Mouse (Mus musculus): ENCODE measurements around the gene Sh2d6. TPM values are rescaled to one million over a fixed set of nuclear protein-coding genes. Genes with fewer than 3 reads are reported as not detected.
"Not testable (repeated sequence)": the region's sequence is repeated elsewhere in the genome, so short reads cannot be mapped to it uniquely, and the experiment has no call there.

Sh2d6 gene
- polyA plus RNA-seq, 1 experiment from 2014 or later = not detected

GRCm38 (mm10) chr6:72544283-72544987, 22.9 kb upstream of the Sh2d6 start, which contains the start of gene Capg:
TSS of gene Capg (plus strand) at chr6:72544391.
- peak within 1 kb of the TSS; percentile 52; the same call in 1 of the 2 replicates for H3K27ac ChIP-seq (replicated peaks; ENCODE audit: low read depth, low read length)
- no peaks in the 10 kb centered on the region for H3K36me3 ChIP-seq (ENCODE audit: control insufficient read depth, insufficient read depth, low read length)
- H3K4me2 ChIP-seq (ENCODE audit: low read depth, low read length) = peak within 1 kb of the TSS; percentile 52
- 7% methylated on average over 23 of the region's 23 CpGs for WGBS
- DNase-seq (ENCODE audit: low spot score) = peak; percentile 74
- no peaks in the 10 kb centered on the region for H3K4me1 ChIP-seq (ENCODE audit: control insufficient read depth, insufficient read depth, low read length)
- H3K9me3 ChIP-seq (ENCODE audit: control insufficient read depth, low read length) = no peaks in the 10 kb centered on the region
- ATAC-seq (ENCODE audit: low read depth) = peak; percentile 51; the same call in 1 of the 2 replicates
- H3K9ac ChIP-seq (ENCODE audit: low read depth, low read length) = peak within 1 kb of the TSS; percentile 58
- H3K27me3 ChIP-seq (replicated peaks; ENCODE audit: control insufficient read depth, insufficient read depth, low read length) = no peaks in the 10 kb centered on the region
- peak within 1 kb of the TSS; percentile 31 for H3K4me3 ChIP-seq (ENCODE audit: low read depth, low read length)

- H3K27ac ChIP-seq (replicated peaks; ENCODE audit: low read depth, low read length) = 0 out of 2 replicates have a peak overlapping the region, but pooled peaks have one; percentile 6
- no peaks in the 10 kb centered on the region for H3K9me3 ChIP-seq (ENCODE audit: control insufficient read depth, low read length)
- no peak overlapping the region for H3K9ac ChIP-seq (ENCODE audit: low read depth, low read length)
- no peak overlapping the region for H3K4me3 ChIP-seq (ENCODE audit: low read depth, low read length)
- no peaks in the 10 kb centered on the region for H3K36me3 ChIP-seq (ENCODE audit: control insufficient read depth, insufficient read depth, low read length)
- WGBS = 70% methylated on average over 12 of the region's 12 CpGs
- ATAC-seq (ENCODE audit: low read depth) (no peak), DNase-seq (ENCODE audit: low spot score) (peak; percentile 45)
- H3K4me2 ChIP-seq (ENCODE audit: low read depth, low read length) = no peak overlapping the region
- 0 out of 2 replicates have a peak, but pooled peaks cover under 1% of the 10 kb centered on the region for H3K4me1 ChIP-seq (ENCODE audit: control insufficient read depth, insufficient read depth, low read length)
- no peaks in the 10 kb centered on the region for H3K27me3 ChIP-seq (replicated peaks; ENCODE audit: control insufficient read depth, insufficient read depth, low read length)
Measured at GRCm38 (mm10) chr6:72543265-72543850, 21.9 kb upstream of the Sh2d6 start.

- H3K4me2 ChIP-seq (ENCODE audit: low read depth, low read length) = peak overlapping the region; percentile 75
- peaks cover 6% of the 10 kb centered on the region for H3K4me1 ChIP-seq (ENCODE audit: control insufficient read depth, insufficient read depth, low read length)
- WGBS = under 1% methylated on average over 16 of the region's 16 CpGs
- no peak overlapping the region for H3K27ac ChIP-seq (replicated peaks; ENCODE audit: low read depth, low read length)
- peak; percentile 96 for ATAC-seq (ENCODE audit: low read depth)
- H3K9ac ChIP-seq (ENCODE audit: low read depth, low read length) = peak overlapping the region; percentile 63
- DNase-seq (ENCODE audit: low spot score) = peak; percentile 95
- H3K36me3 ChIP-seq (ENCODE audit: control insufficient read depth, insufficient read depth, low read length) = no peaks in the 10 kb centered on the region
- peak overlapping the region; percentile 49 for H3K4me3 ChIP-seq (ENCODE audit: low read depth, low read length)
- H3K27me3 ChIP-seq (replicated peaks; ENCODE audit: control insufficient read depth, insufficient read depth, low read length) = no peaks in the 10 kb centered on the region
- no peaks in the 10 kb centered on the region for H3K9me3 ChIP-seq (ENCODE audit: control insufficient read depth, low read length)
Measured at GRCm38 (mm10) chr6:72538562-72539031, 17.1 kb upstream of the Sh2d6 start.

GRCm38 (mm10) chr6:72537998-72538500, 16.5 kb upstream of the Sh2d6 start:
- WGBS = 38% methylated on average over 10 of the region's 10 CpGs
- Histone ChIP-seq H3K9me3 (ENCODE audit: control insufficient read depth, low read length) (no peaks in the 10 kb centered on the region), H3K27ac (replicated peaks; ENCODE audit: low read depth, low read length) (no peak overlapping the region)

GRCm38 (mm10) chr6:72535165-72535564, 13.7 kb upstream of the Sh2d6 start:
- H3K9me3 ChIP-seq (ENCODE audit: control insufficient read depth, low read length) = no peaks in the 10 kb centered on the region
- no peaks in the 10 kb centered on the region for H3K27me3 ChIP-seq (replicated peaks; ENCODE audit: control insufficient read depth, insufficient read depth, low read length)
- H3K4me3 ChIP-seq (ENCODE audit: low read depth, low read length) = no peak overlapping the region
- peak overlapping the region; percentile 45 for H3K4me2 ChIP-seq (ENCODE audit: low read depth, low read length)
- peak; percentile 81 for DNase-seq (ENCODE audit: low spot score)
- H3K4me1 ChIP-seq (ENCODE audit: control insufficient read depth, insufficient read depth, low read length) = peaks cover 6% of the 10 kb centered on the region
- H3K36me3 ChIP-seq (ENCODE audit: control insufficient read depth, insufficient read depth, low read length) = no peaks in the 10 kb centered on the region
- no peak for ATAC-seq (ENCODE audit: low read depth)
- H3K27ac ChIP-seq (replicated peaks; ENCODE audit: low read depth, low read length) = no peak overlapping the region
- 2% methylated on average over 9 of the region's 9 CpGs for WGBS
- no peak overlapping the region for H3K9ac ChIP-seq (ENCODE audit: low read depth, low read length)

More at GRCm38 (mm10) chr6:72537998-72538500, 16.5 kb upstream of the Sh2d6 start:
- peaks cover 6% of the 10 kb centered on the region for H3K4me1 ChIP-seq (ENCODE audit: control insufficient read depth, insufficient read depth, low read length)
- H3K4me3 ChIP-seq (ENCODE audit: low read depth, low read length) = peak overlapping the region; percentile 49
- peak overlapping the region; percentile 75 for H3K4me2 ChIP-seq (ENCODE audit: low read depth, low read length)
- H3K9ac ChIP-seq (ENCODE audit: low read depth, low read length) = peak overlapping the region; percentile 63
- no peak for DNase-seq (ENCODE audit: low spot score)
- no peak for ATAC-seq (ENCODE audit: low read depth)
- H3K27me3 ChIP-seq (replicated peaks; ENCODE audit: control insufficient read depth, insufficient read depth, low read length) = no peaks in the 10 kb centered on the region
- no peaks in the 10 kb centered on the region for H3K36me3 ChIP-seq (ENCODE audit: control insufficient read depth, insufficient read depth, low read length)

- H3K27ac ChIP-seq (replicated peaks; ENCODE audit: low read depth, low read length) = peak overlapping the region; percentile 44; the same call in 1 of the 2 replicates
- no peaks in the 10 kb centered on the region for H3K9me3 ChIP-seq (ENCODE audit: control insufficient read depth, low read length)
- WGBS = 16% methylated on average over 9 of the region's 9 CpGs
- H3K9ac ChIP-seq (ENCODE audit: low read depth, low read length) = no peak overlapping the region
- H3K27me3 ChIP-seq (replicated peaks; ENCODE audit: control insufficient read depth, insufficient read depth, low read length) = no peaks in the 10 kb centered on the region
- peak; percentile 93 for DNase-seq (ENCODE audit: low spot score)
- H3K4me1 ChIP-seq (ENCODE audit: control insufficient read depth, insufficient read depth, low read length) = peaks cover 6% of the 10 kb centered on the region
- no peak overlapping the region for H3K4me3 ChIP-seq (ENCODE audit: low read depth, low read length)
- peak; percentile 27; the same call in 1 of the 2 replicates for ATAC-seq (ENCODE audit: low read depth)
- no peak overlapping the region for H3K4me2 ChIP-seq (ENCODE audit: low read depth, low read length)
- H3K36me3 ChIP-seq (ENCODE audit: control insufficient read depth, insufficient read depth, low read length) = no peaks in the 10 kb centered on the region
Measured at GRCm38 (mm10) chr6:72534035-72534809, 12.7 kb upstream of the Sh2d6 start.

- H3K4me3 ChIP-seq (ENCODE audit: low read depth, low read length); H3K27me3 ChIP-seq (replicated peaks; ENCODE audit: control insufficient read depth, insufficient read depth, low read length); H3K4me1 ChIP-seq (ENCODE audit: control insufficient read depth, insufficient read depth, low read length); H3K4me2 ChIP-seq (ENCODE audit: low read depth, low read length); H3K36me3 ChIP-seq (ENCODE audit: control insufficient read depth, insufficient read depth, low read length); H3K9me3 ChIP-seq (ENCODE audit: control insufficient read depth, low read length); H3K9ac ChIP-seq (ENCODE audit: low read depth, low read length): not testable (repeated sequence)
- DNase-seq (ENCODE audit: low spot score) (peak; percentile 75), ATAC-seq (ENCODE audit: low read depth) (peak; percentile 22)
- peak overlapping the region; percentile 44; the same call in 1 of the 2 replicates for H3K27ac ChIP-seq (replicated peaks; ENCODE audit: low read depth, low read length)
- 30% methylated on average over 1 of the region's 1 CpGs for WGBS
Measured at GRCm38 (mm10) chr6:72533555-72533954, 12.0 kb upstream of the Sh2d6 start.

GRCm38 (mm10) chr6:72532580-72532979, 11.1 kb upstream of the Sh2d6 start:
- DNase-seq (ENCODE audit: low spot score) (no peak), ATAC-seq (ENCODE audit: low read depth) (no peak)
- no peaks in the 10 kb centered on the region for H3K36me3 ChIP-seq (ENCODE audit: control insufficient read depth, insufficient read depth, low read length)
- H3K4me2 ChIP-seq (ENCODE audit: low read depth, low read length) = no peak overlapping the region
- H3K4me3 ChIP-seq (ENCODE audit: low read depth, low read length) = no peak overlapping the region
- no peaks in the 10 kb centered on the region for H3K9me3 ChIP-seq (ENCODE audit: control insufficient read depth, low read length)
- no peak overlapping the region for H3K27ac ChIP-seq (replicated peaks; ENCODE audit: low read depth, low read length)
- H3K9ac ChIP-seq (ENCODE audit: low read depth, low read length) = no peak overlapping the region
- WGBS = 62% methylated on average over 4 of the region's 4 CpGs
- peaks cover 3% of the 10 kb centered on the region; the same call in 1 of the 2 replicates for H3K4me1 ChIP-seq (ENCODE audit: control insufficient read depth, insufficient read depth, low read length)
- H3K27me3 ChIP-seq (replicated peaks; ENCODE audit: control insufficient read depth, insufficient read depth, low read length) = no peaks in the 10 kb centered on the region
